Mouse (Mus musculus) neural tube, embryonic 12.5 days (tissue): ENCODE results near the gene Lysmd3. TPM values are rescaled to one million over a fixed set of nuclear protein-coding genes. Genes with fewer than 3 reads are reported as not detected.

ENCODE experiments used
- ATAC-seq: fragments of 200-750 bp; cut with Nextera tagmentation; 2 replicates; pipeline ENCODE4 v1.8.0; 2017; ENCODE audit warnings: low read depth, mild to moderate bottlenecking, moderate TSS enrichment, moderate library complexity; ENCODE audit not compliant: low FRiP score
- H3K27ac ChIP-seq: fragments of 300-500 bp; sonication (generic); 2 replicates; pipeline ENCODE4 v1.5.1; 2016
- H3K27me3 ChIP-seq: fragments of 300-500 bp; sonication (generic); replicated peaks from 2 replicates; pipeline ENCODE4 v1.6.1; 2016; ENCODE audit warnings: mild to moderate bottlenecking
- H3K36me3 ChIP-seq: fragments of 300-500 bp; sonication (generic); 2 replicates; pipeline ENCODE4 v1.6.1; 2016; ENCODE audit warnings: mild to moderate bottlenecking
- H3K4me1 ChIP-seq: fragments of 300-500 bp; sonication (generic); 2 replicates; pipeline ENCODE4 v1.6.1; 2016
- H3K4me2 ChIP-seq: fragments of 300-500 bp; sonication (generic); replicated peaks from 2 replicates; pipeline ENCODE4 v1.6.1; 2016; ENCODE audit warnings: mild to moderate bottlenecking
- H3K4me3 ChIP-seq: fragments of 300-500 bp; sonication (generic); 2 replicates; pipeline ENCODE4 v1.5.1; 2016
- H3K9ac ChIP-seq: fragments of 300-500 bp; sonication (generic); 2 replicates; pipeline ENCODE4 v1.6.1; 2016; ENCODE audit warnings: mild to moderate bottlenecking
- H3K9me3 ChIP-seq: fragments of 300-500 bp; sonication (generic); 2 replicates; pipeline ENCODE4 v1.6.1; 2016; ENCODE audit warnings: mild to moderate bottlenecking
- WGBS: fragments of 180-500 bp; shearing (Covaris S2); methylation state at CpG from one replicate; pipeline ENCODE4 v1.1.7; 2016; 5-methylcytosine and 5-hydroxymethylcytosine counted together
- polyA plus RNA-seq: library from polyadenylated mRNA; unstranded; fragments of >200 nt; fragmentation: Nextera tagmentation; extraction: Ambion mirVana; gene quantifications from 2 replicates; pipeline ENCODE4 v1.2.1, GENCODE M21; 2016

Lysmd3 gene
- polyA plus RNA-seq, 1 experiment from 2014 or later, result 26.6 TPM

- peaks cover 10% of the 10 kb centered on the region for H3K4me1 ChIP-seq
- H3K27me3 ChIP-seq, result no peaks in the 10 kb centered on the region
- WGBS, result 94% methylated on average over 1 of the region's 1 CpGs
- H3K9ac ChIP-seq, result no peak overlapping the region
- ATAC-seq, result no peak
- no peaks in the 10 kb centered on the region for H3K36me3 ChIP-seq
- no peak overlapping the region for H3K27ac ChIP-seq
- no peaks in the 10 kb centered on the region for H3K9me3 ChIP-seq
- no peak overlapping the region for H3K4me2 ChIP-seq
- H3K4me3 ChIP-seq, result no peak overlapping the region
These were observed 56.4 kb downstream of the Lysmd3 start for GRCm38 (mm10) chr13:81713896-81714295.

Other genes with a start within 250 kb of the Lysmd3 start
- 33.7 and 40.8 TPM in 2 replicates for gene Adgrv1, start 24.5 kb upstream of the Lysmd3 start, polyA plus RNA-seq
- gene Polr3g, start 53.4 kb downstream of the Lysmd3 start, polyA plus RNA-seq, result 11.3 and 11.4 TPM in 2 replicates
- 15.2 and 17.8 TPM in 2 replicates for gene Mblac2, start 53.7 kb downstream of the Lysmd3 start, polyA plus RNA-seq
- 226 and 269 TPM in 2 replicates for gene Cetn3, start 125.4 kb downstream of the Lysmd3 start, polyA plus RNA-seq